Mouse (Mus musculus) hindbrain, postnatal 0 days (tissue): Measurements from ENCODE around the gene Gm20822. TPM values are rescaled to one million over a fixed set of nuclear protein-coding genes. Genes with fewer than 3 reads are reported as not detected.
"Not testable (repeated sequence)": the region's sequence is repeated elsewhere in the genome, so short reads cannot be mapped to it uniquely, and the experiment has no call there.

Source experiments
- ATAC-seq: fragments of 200-750 bp; cut with Nextera tagmentation; 2 replicates; pipeline ENCODE4 v1.8.0; 2017; ENCODE audit warnings: mild to moderate bottlenecking, moderate TSS enrichment, moderate library complexity
- DNase-seq: peaks from one replicate; pipeline ENCODE4 v3.0.0-alpha.2; 2015; ENCODE audit warnings: low spot score
- H3K27ac ChIP-seq: fragments of 300-500 bp; sonication (generic); 2 replicates; pipeline ENCODE4 v1.5.1; 2014; ENCODE audit warnings: mild to moderate bottlenecking
- H3K27me3 ChIP-seq: fragments of 300-500 bp; sonication (generic); 2 replicates; pipeline ENCODE4 v1.6.1; 2014; ENCODE audit warnings: low read length, mixed read lengths; ENCODE audit not compliant: insufficient read depth
- H3K36me3 ChIP-seq: fragments of 300-500 bp; sonication (generic); 2 replicates; pipeline ENCODE4 v1.6.1; 2014; ENCODE audit warnings: low read length, mixed read lengths; ENCODE audit not compliant: insufficient read depth
- H3K4me1 ChIP-seq: fragments of 300-500 bp; sonication (generic); 2 replicates; pipeline ENCODE4 v1.6.1; 2014; ENCODE audit warnings: antibody characterized with exemption, low read length, mixed read lengths; ENCODE audit not compliant: insufficient read depth
- H3K4me2 ChIP-seq: fragments of 300-500 bp; sonication (generic); 2 replicates; pipeline ENCODE4 v1.6.1; 2014; ENCODE audit warnings: low read depth, mild to moderate bottlenecking, low read length, moderate library complexity, mixed read lengths
- H3K4me3 ChIP-seq: fragments of 300-500 bp; sonication (generic); 2 replicates; pipeline ENCODE4 v1.5.1; 2014; ENCODE audit warnings: low read length
- H3K9ac ChIP-seq: fragments of 300-500 bp; sonication (generic); replicated peaks from 2 replicates; pipeline ENCODE4 v1.6.1; 2014; ENCODE audit warnings: mild to moderate bottlenecking, low read length, moderate library complexity, mixed read lengths
- H3K9me3 ChIP-seq: fragments of 300-500 bp; sonication (generic); 2 replicates; pipeline ENCODE4 v1.6.1; 2016; ENCODE audit warnings: low read length, mixed read lengths
- WGBS: fragments of 180-500 bp; shearing (Covaris S2); extraction: QIAGEN DNeasy Blood & Tissue Kit; methylation state at CpG from one replicate; pipeline ENCODE4 v1.1.7; 2014; 5-methylcytosine and 5-hydroxymethylcytosine counted together
- polyA plus RNA-seq: library from polyadenylated mRNA; unstranded; fragments of >200 nt; fragmentation: Nextera tagmentation; extraction: Ambion mirVana; gene quantifications from 2 replicates; pipeline ENCODE4 v1.2.1, GENCODE M21; 2015
- total RNA-seq: library from RNA; depleted of rRNA; stranded (reverse); fragments of >200 nt; gene quantifications from 2 replicates; pipeline ENCODE4 v1.2.3, GENCODE M21; 2014; rRNA removed

Gm20822 gene
- total RNA-seq = not detected in 2 replicates
- polyA plus RNA-seq = not detected in 2 replicates

DNA sequence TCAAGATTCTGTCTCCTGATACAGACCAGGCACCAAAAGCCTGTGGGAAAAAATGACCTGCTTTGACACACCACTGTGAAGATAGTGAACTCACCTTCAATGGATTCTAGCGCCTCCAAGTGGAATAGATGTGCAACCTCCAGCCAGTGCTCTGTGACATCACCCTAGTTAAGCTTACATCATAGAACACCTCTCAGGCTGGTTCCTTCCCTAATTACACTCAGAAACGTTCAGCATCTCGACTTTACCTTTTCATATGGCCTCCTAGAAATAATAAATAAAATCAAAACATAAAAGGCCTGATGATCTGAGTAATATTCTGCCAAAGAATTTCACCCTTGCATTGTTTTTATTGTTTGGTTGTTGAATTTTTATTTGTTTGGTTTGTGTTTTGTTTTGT is at the start of gene Gm20822:
Gene Gm20822 (minus strand): TSS at position 101 of the 400 bp plus-strand sequence.
- H3K9me3 ChIP-seq, H3K36me3 ChIP-seq, H3K27me3 ChIP-seq, DNase-seq, ATAC-seq, H3K9ac ChIP-seq, H3K4me2 ChIP-seq, H3K27ac ChIP-seq, H3K4me1 ChIP-seq, H3K4me3 ChIP-seq: not testable (repeated sequence)
- no CpG with 5 or more reads among the region's 3 CpGs for WGBS
